Mouse (Mus musculus): ENCODE data around the gene Exoc3l. TPM values are rescaled to one million over a fixed set of nuclear protein-coding genes. Genes with fewer than 3 reads are reported as not detected.

Gene Exoc3l
- polyA plus RNA-seq (2015; fragmentation: Nextera tagmentation; extraction: Ambion mirVana), result 11.8 and 12.7 TPM in 2 replicates

DNA sequence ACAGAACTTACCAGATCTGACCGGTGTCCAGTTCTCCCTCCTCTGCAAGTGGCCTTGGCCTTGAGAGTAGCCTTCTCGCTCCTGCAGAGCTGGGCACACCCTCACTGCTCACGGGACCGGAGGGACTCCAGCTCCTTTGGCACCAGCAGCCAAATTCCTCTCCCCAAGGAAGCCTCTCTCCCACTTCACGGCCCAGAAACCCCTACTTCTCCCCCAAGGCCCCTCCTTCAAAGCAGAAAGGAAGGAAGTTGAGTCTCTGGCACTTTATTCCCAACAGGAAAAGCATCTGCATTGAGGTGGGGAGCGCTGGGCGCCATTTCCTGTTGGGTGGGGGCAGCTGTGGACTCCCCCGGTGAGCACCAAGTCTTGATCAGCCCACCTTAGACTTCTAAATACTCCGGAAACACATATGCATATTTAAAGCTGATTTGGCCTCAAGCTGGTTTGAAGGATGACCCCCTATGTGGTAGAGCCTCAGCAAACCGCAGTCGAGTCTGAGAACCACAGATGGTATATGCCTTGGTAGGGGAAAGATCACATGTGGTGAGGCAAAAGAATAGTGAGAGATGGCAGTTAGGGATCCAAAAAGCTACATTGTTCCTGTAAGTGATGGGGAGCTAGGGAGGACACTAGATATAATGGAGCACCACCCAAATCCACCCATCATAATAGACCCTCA, at the start of gene Exoc3l:
Gene Exoc3l, minus strand, starts transcription at position 207 of the 679 bp plus-strand sequence.
- Histone ChIP-seq H3K4me2 (peak within 1 kb of the TSS; percentile 99), H3K36me3 (replicated peaks) (peaks cover 12% of the 10 kb centered on the region), H3K4me3 (peak within 1 kb of the TSS; percentile 100; the same call in 1 of the 2 replicates), H3K4me1 (peaks cover 21% of the 10 kb centered on the region), H3K27ac (0 out of 2 replicates have a peak within 1 kb of the TSS, but pooled peaks have one; percentile 54), H3K27me3 (replicated peaks) (no peaks in the 10 kb centered on the region), H3K9me3 (no peaks in the 10 kb centered on the region), H3K9ac (no peak within 1 kb of the TSS; the same call in 1 of the 2 replicates)
- no peak for ATAC-seq (replicated peaks)
- 71% methylated on average over 11 of the region's 11 CpGs for WGBS

DNA sequence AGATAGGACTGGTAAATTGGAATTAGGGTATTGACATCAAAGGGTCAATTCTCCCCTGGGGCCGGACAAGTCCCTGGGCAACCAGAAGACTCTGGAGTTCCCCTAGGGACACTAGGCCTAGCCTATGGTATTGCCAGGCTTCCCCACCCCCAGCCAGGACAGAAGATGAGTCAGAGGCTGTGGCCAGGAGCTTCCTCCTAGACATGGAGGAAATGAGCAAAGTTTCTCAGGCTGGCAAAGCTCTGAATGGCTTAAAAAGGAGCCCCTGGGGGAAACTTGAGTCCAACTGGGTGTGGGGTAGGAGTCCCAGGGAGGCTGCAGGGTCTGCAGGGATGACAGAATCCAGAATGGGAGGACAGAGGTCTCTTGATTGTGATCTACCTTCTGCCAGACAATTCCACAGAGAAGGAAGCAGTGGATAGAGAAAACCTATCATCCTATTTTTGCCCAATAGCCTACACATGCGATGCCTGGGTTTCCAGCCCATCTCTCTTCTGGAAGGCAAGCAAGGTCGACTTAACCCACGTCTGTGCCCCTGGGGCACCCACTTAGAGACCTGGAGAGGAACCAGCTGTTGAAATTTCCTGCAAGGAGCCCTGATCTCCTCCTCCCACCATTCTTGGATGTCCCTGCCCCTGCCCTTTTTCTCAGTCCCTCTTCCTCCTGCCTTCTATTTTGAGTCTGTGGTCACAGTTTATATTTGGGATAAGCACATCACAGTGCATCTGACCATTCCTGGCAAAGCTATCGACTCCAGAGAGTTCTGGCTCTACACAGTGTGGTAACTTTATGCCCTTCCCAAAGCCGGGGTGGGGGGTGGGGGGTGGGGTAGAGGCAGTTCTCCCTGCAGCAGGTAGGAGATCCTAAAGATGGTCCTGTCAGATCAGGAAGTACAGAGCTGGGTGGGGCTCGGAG, 49.4 kb upstream of the Exoc3l start:
- 72% methylated on average over 7 of the region's 7 CpGs for WGBS
- H3K4me1 ChIP-seq, result peaks cover 30% of the 10 kb centered on the region
- no peak for ATAC-seq (replicated peaks)
- no peak overlapping the region for H3K4me2 ChIP-seq
- peaks cover 14% of the 10 kb centered on the region for H3K27me3 ChIP-seq (replicated peaks)
- H3K36me3 ChIP-seq (replicated peaks), result no peaks in the 10 kb centered on the region
- no peak overlapping the region for H3K9ac ChIP-seq
- H3K4me3 ChIP-seq, result no peak overlapping the region
- no peak overlapping the region for H3K27ac ChIP-seq
- H3K9me3 ChIP-seq, result no peaks in the 10 kb centered on the region

DNA sequence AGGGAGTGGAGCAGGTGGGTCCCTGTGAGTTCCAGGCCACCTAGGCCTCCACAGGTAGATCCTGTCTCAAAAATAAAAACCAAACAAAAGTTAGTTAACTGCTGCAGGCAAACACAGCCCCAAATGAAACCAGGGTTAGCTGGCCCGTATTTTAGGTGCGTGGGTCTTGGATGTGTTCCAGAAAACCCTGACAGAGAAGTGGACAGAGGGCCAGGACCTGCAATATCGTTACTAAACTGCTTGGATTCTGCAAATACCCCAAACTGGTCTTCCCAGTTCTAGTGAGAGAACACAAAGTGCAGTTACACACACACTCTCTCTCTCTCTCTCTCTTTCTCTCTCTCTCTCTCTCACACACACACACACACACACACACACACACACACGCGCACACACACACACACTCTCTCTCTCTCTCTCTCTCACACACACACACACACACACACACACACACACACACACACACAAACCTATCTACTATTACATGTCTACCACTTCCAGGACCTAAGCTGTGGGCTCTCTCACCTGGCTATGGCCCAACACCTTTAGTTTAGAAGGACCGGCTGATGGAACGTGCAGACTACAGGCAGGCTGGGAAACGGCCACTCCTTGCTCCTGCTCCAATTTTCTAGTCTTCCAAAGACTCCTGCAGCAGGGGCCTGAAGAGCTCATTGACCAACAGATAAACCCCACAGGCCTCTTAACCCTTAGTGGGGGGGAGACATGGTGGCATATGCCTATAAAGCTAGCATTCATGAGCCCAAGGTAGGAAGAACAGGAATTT, 48.1 kb upstream of the Exoc3l start:
- no peaks in the 10 kb centered on the region for H3K36me3 ChIP-seq (replicated peaks)

DNA sequence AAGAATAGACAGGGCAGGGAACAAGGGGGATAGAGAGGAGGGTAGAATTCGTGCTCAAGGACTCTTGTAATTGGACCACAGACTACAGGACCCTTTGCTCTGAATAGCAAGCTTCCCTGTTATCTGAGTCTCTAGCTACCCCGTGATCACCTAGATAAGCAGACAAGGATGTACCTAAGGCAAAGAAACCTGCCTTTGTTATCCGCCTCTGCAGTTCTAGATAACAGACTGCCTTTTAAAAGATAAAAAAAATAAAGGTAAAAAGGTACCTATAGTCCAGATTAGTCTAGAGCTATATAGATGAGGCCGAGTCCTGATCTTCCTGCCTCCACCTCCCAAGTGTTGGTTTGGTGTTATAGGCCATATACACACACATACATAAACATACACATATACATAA, 46.9 kb upstream of the Exoc3l start:
- ATAC-seq (replicated peaks), result no peak
- 86% methylated on average over 4 of the region's 4 CpGs for WGBS
- H3K9me3 ChIP-seq, result no peaks in the 10 kb centered on the region
- peaks cover 14% of the 10 kb centered on the region for H3K4me1 ChIP-seq
- H3K9ac ChIP-seq, result no peak overlapping the region
- H3K27me3 ChIP-seq (replicated peaks), result peaks cover 14% of the 10 kb centered on the region
- no peak overlapping the region for H3K4me2 ChIP-seq
- no peak overlapping the region for H3K4me3 ChIP-seq
- no peaks in the 10 kb centered on the region for H3K36me3 ChIP-seq (replicated peaks)
- H3K27ac ChIP-seq, result no peak overlapping the region

More for the DNA sequence above, 48.1 kb upstream of the Exoc3l start:
- Histone ChIP-seq H3K4me3 (no peak overlapping the region), H3K27me3 (replicated peaks) (peaks cover 14% of the 10 kb centered on the region), H3K9ac (no peak overlapping the region), H3K4me2 (no peak overlapping the region), H3K27ac (no peak overlapping the region), H3K9me3 (no peaks in the 10 kb centered on the region), H3K4me1 (peaks cover 20% of the 10 kb centered on the region)
- ATAC-seq (replicated peaks), result no peak
- 78% methylated on average over 8 of the region's 8 CpGs for WGBS

DNA sequence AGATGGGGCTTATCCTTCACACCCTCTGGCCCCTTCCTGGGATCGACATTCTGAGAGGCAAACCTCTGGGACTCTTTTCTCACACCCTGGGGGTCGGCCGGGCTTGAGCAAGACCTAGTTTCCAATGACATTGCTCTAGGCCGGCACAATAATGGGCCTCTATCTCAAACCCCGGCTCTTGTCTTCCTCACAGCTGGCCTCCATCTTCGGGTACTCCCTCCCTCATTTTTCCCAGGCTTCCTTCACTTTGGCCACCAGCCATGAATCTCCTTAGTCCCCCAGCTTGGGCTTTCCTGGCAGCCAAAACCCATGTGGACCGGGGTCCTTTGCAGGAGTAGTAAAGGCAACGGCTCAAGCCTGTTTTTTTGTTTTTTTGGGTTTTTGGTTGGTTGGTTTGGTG, 45.5 kb upstream of the Exoc3l start:
- Histone ChIP-seq H3K4me2 (no peak overlapping the region), H3K4me3 (no peak overlapping the region), H3K27me3 (replicated peaks) (0 out of 2 replicates have a peak, but pooled peaks cover under 1% of the 10 kb centered on the region), H3K27ac (no peak overlapping the region), H3K9ac (no peak overlapping the region), H3K4me1 (0 out of 2 replicates have a peak, but pooled peaks cover under 1% of the 10 kb centered on the region), H3K36me3 (replicated peaks) (no peaks in the 10 kb centered on the region), H3K9me3 (no peaks in the 10 kb centered on the region)
- no peak for ATAC-seq (replicated peaks)
- WGBS, result 43% methylated on average over 8 of the region's 8 CpGs

- no peaks in the 10 kb centered on the region for H3K36me3 ChIP-seq (replicated peaks)
- WGBS, result 84% methylated on average over 6 of the region's 6 CpGs
- H3K27me3 ChIP-seq (replicated peaks), result no peaks in the 10 kb centered on the region
- no peak overlapping the region for H3K9ac ChIP-seq
- no peaks in the 10 kb centered on the region for H3K4me1 ChIP-seq
- H3K4me3 ChIP-seq, result no peak overlapping the region
- ATAC-seq (replicated peaks), result no peak
- no peaks in the 10 kb centered on the region for H3K9me3 ChIP-seq
- no peak overlapping the region for H3K27ac ChIP-seq
- H3K4me2 ChIP-seq, result no peak overlapping the region
These were observed 44.2 kb upstream of the Exoc3l start for GRCm38 (mm10) chr8:105339886-105340635.

GRCm38 (mm10) chr8:105338992-105339391, 43.1 kb upstream of the Exoc3l start:
- Histone ChIP-seq H3K27ac (no peak overlapping the region), H3K4me2 (no peak overlapping the region), H3K36me3 (replicated peaks) (no peaks in the 10 kb centered on the region), H3K9ac (no peak overlapping the region), H3K4me3 (no peak overlapping the region), H3K4me1 (no peaks in the 10 kb centered on the region), H3K9me3 (no peaks in the 10 kb centered on the region), H3K27me3 (replicated peaks) (no peaks in the 10 kb centered on the region)
- no peak for ATAC-seq (replicated peaks)
- 70% methylated on average over 4 of the region's 4 CpGs for WGBS

GRCm38 (mm10) chr8:105336373-105337130, 40.7 kb upstream of the Exoc3l start:
- 0 out of 2 replicates have a peak, but pooled peaks cover 4% of the 10 kb centered on the region for H3K36me3 ChIP-seq (replicated peaks)
- 0 out of 2 replicates have a peak overlapping the region, but pooled peaks have one; percentile 1 for H3K4me2 ChIP-seq
- H3K27ac ChIP-seq, result no peak overlapping the region
- WGBS, result 50% methylated on average over 32 of the region's 32 CpGs
- no peaks in the 10 kb centered on the region for H3K9me3 ChIP-seq
- H3K4me3 ChIP-seq, result peak overlapping the region; percentile 18
- H3K27me3 ChIP-seq (replicated peaks), result no peaks in the 10 kb centered on the region
- peak; percentile 33 for ATAC-seq (replicated peaks)
- H3K4me1 ChIP-seq, result no peaks in the 10 kb centered on the region
- H3K9ac ChIP-seq, result no peak overlapping the region

GRCm38 (mm10) chr8:105332523-105332922, 36.6 kb upstream of the Exoc3l start:
- H3K4me2 ChIP-seq, result no peak overlapping the region
- peaks cover 3% of the 10 kb centered on the region for H3K4me1 ChIP-seq
- WGBS, result 80% methylated on average over 2 of the region's 2 CpGs
- no peaks in the 10 kb centered on the region for H3K27me3 ChIP-seq (replicated peaks)
- H3K36me3 ChIP-seq (replicated peaks), result peaks cover 36% of the 10 kb centered on the region; the same call in 1 of the 2 replicates
- no peak overlapping the region for H3K4me3 ChIP-seq
- no peaks in the 10 kb centered on the region for H3K9me3 ChIP-seq
- H3K9ac ChIP-seq, result no peak overlapping the region
- H3K27ac ChIP-seq, result no peak overlapping the region
- no peak for ATAC-seq (replicated peaks)

DNA sequence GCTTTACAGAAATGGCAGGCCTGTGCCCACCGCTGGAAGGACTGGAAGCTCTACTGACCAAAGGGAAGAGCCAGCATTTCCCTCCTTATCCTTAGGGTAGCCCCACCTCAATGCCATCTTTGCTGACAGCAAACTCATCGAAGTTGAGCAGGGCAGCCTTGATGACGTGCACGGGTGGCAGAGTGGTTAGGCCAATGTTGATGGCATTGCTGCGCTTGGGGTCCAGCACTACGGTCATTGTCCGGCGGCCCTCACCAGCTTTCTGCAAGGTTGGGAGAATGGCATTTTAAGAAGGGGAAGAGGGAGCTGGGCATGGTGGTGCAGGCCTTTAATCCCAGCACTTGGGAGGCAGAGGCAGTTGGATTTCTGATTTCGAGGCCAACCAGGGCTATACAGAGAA, 36.0 kb upstream of the Exoc3l start:
- no peak for ATAC-seq (replicated peaks)
- no peak overlapping the region for H3K27ac ChIP-seq
- WGBS, result 96% methylated on average over 9 of the region's 9 CpGs

GRCm38 (mm10) chr8:105331469-105331868, 35.6 kb upstream of the Exoc3l start:
- Histone ChIP-seq H3K4me2 (no peak overlapping the region), H3K4me1 (peaks cover 11% of the 10 kb centered on the region), H3K27ac (no peak overlapping the region), H3K4me3 (no peak overlapping the region), H3K36me3 (replicated peaks) (peaks cover 36% of the 10 kb centered on the region; the same call in 1 of the 2 replicates), H3K9me3 (no peaks in the 10 kb centered on the region), H3K27me3 (replicated peaks) (no peaks in the 10 kb centered on the region), H3K9ac (no peak overlapping the region)
- ATAC-seq (replicated peaks), result no peak
- 96% methylated on average over 22 of the region's 22 CpGs for WGBS

More for the DNA sequence above, 36.0 kb upstream of the Exoc3l start:
- no peak overlapping the region for H3K4me2 ChIP-seq
- H3K4me1 ChIP-seq, result peaks cover 9% of the 10 kb centered on the region
- H3K27me3 ChIP-seq (replicated peaks), result no peaks in the 10 kb centered on the region
- H3K4me3 ChIP-seq, result no peak overlapping the region
- H3K9me3 ChIP-seq, result no peaks in the 10 kb centered on the region
- no peak overlapping the region for H3K9ac ChIP-seq
- H3K36me3 ChIP-seq (replicated peaks), result peaks cover 36% of the 10 kb centered on the region; the same call in 1 of the 2 replicates

Data from midbrain, embryonic 15.5 days (tissue).